Mouse (Mus musculus): Measurements from ENCODE around the gene Gnb4. TPM values are rescaled to one million over a fixed set of nuclear protein-coding genes. Genes with fewer than 3 reads are reported as not detected.

Gene Gnb4
- polyA plus RNA-seq, 1 experiment from 2014 or later = 78.8 TPM

- WGBS = 98% methylated on average over 3 of the region's 3 CpGs
- peaks cover 58% of the 10 kb centered on the region for H3K36me3 ChIP-seq
- H3K27ac ChIP-seq = no peak overlapping the region
- H3K4me1 ChIP-seq = no peaks in the 10 kb centered on the region
- H3K4me2 ChIP-seq = no peak overlapping the region
- H3K9me3 ChIP-seq = no peaks in the 10 kb centered on the region
- H3K27me3 ChIP-seq = no peaks in the 10 kb centered on the region
- ATAC-seq (ENCODE audit: insufficient number of reproducible peaks, insufficient read depth, low FRiP score, low TSS enrichment, low read depth) = no peak
- H3K9ac ChIP-seq = no peak overlapping the region
- no peak overlapping the region for H3K4me3 ChIP-seq
Observed at GRCm38 (mm10) chr3:32575151-32575550, 41.2 kb downstream of the Gnb4 start.

- no peaks in the 10 kb centered on the region for H3K4me1 ChIP-seq
- peaks cover 67% of the 10 kb centered on the region for H3K36me3 ChIP-seq
- no peaks in the 10 kb centered on the region for H3K9me3 ChIP-seq
- no peak overlapping the region for H3K27ac ChIP-seq
- H3K27me3 ChIP-seq = no peaks in the 10 kb centered on the region
- no peak overlapping the region for H3K4me3 ChIP-seq
- H3K4me2 ChIP-seq = no peak overlapping the region
- no peak for ATAC-seq (ENCODE audit: insufficient number of reproducible peaks, insufficient read depth, low FRiP score, low TSS enrichment, low read depth)
- 71% methylated on average over 9 of the region's 9 CpGs for WGBS
- H3K9ac ChIP-seq = no peak overlapping the region
Observed at GRCm38 (mm10) chr3:32573881-32574280, 42.5 kb downstream of the Gnb4 start.

- Histone ChIP-seq H3K9ac (no peak overlapping the region), H3K27ac (no peak overlapping the region), H3K4me2 (no peak overlapping the region), H3K36me3 (peaks cover 74% of the 10 kb centered on the region), H3K27me3 (no peaks in the 10 kb centered on the region), H3K4me1 (no peaks in the 10 kb centered on the region), H3K9me3 (no peaks in the 10 kb centered on the region), H3K4me3 (no peak overlapping the region)
- ATAC-seq (ENCODE audit: insufficient number of reproducible peaks, insufficient read depth, low FRiP score, low TSS enrichment, low read depth) = no peak
- 88% methylated on average over 2 of the region's 2 CpGs for WGBS
Observed at GRCm38 (mm10) chr3:32573086-32573485, 43.3 kb downstream of the Gnb4 start.

- Histone ChIP-seq H3K9me3 (no peaks in the 10 kb centered on the region), H3K27ac (no peak overlapping the region), H3K4me1 (no peaks in the 10 kb centered on the region), H3K36me3 (peaks cover 65% of the 10 kb centered on the region), H3K4me2 (no peak overlapping the region), H3K27me3 (no peaks in the 10 kb centered on the region), H3K4me3 (no peak overlapping the region), H3K9ac (no peak overlapping the region)
- 91% methylated on average over 6 of the region's 6 CpGs for WGBS
- ATAC-seq (ENCODE audit: insufficient number of reproducible peaks, insufficient read depth, low FRiP score, low TSS enrichment, low read depth) = no peak
Observed at GRCm38 (mm10) chr3:32563401-32563800, 53.0 kb downstream of the Gnb4 start.

GRCm38 (mm10) chr3:32553061-32553460, 63.3 kb downstream of the Gnb4 start:
- no peak overlapping the region for H3K4me3 ChIP-seq
- H3K4me2 ChIP-seq = no peak overlapping the region
- peaks cover 49% of the 10 kb centered on the region for H3K36me3 ChIP-seq
- no peaks in the 10 kb centered on the region for H3K4me1 ChIP-seq
- ATAC-seq (ENCODE audit: insufficient number of reproducible peaks, insufficient read depth, low FRiP score, low TSS enrichment, low read depth) = no peak
- H3K9me3 ChIP-seq = no peaks in the 10 kb centered on the region
- no peak overlapping the region for H3K27ac ChIP-seq
- H3K27me3 ChIP-seq = no peaks in the 10 kb centered on the region
- no peak overlapping the region for H3K9ac ChIP-seq
- 100% methylated on average over 1 of the region's 1 CpGs for WGBS

GRCm38 (mm10) chr3:32538091-32538490, 78.3 kb downstream of the Gnb4 start:
- Histone ChIP-seq H3K4me3 (no peak overlapping the region), H3K4me2 (no peak overlapping the region), H3K27ac (no peak overlapping the region), H3K9me3 (no peaks in the 10 kb centered on the region), H3K9ac (no peak overlapping the region), H3K27me3 (no peaks in the 10 kb centered on the region), H3K4me1 (no peaks in the 10 kb centered on the region), H3K36me3 (peaks cover 69% of the 10 kb centered on the region)
- ATAC-seq (ENCODE audit: insufficient number of reproducible peaks, insufficient read depth, low FRiP score, low TSS enrichment, low read depth) = no peak
- 89% methylated on average over 5 of the region's 5 CpGs for WGBS

GRCm38 (mm10) chr3:32537556-32537955, 78.8 kb downstream of the Gnb4 start:
- Histone ChIP-seq H3K27ac (no peak overlapping the region), H3K4me3 (no peak overlapping the region), H3K27me3 (no peaks in the 10 kb centered on the region), H3K4me2 (no peak overlapping the region), H3K9ac (no peak overlapping the region), H3K36me3 (peaks cover 69% of the 10 kb centered on the region), H3K4me1 (no peaks in the 10 kb centered on the region), H3K9me3 (no peaks in the 10 kb centered on the region)
- no peak for ATAC-seq (ENCODE audit: insufficient number of reproducible peaks, insufficient read depth, low FRiP score, low TSS enrichment, low read depth)
- WGBS = 57% methylated on average over 1 of the region's 1 CpGs

- no peak for ATAC-seq (ENCODE audit: insufficient number of reproducible peaks, insufficient read depth, low FRiP score, low TSS enrichment, low read depth)
- H3K9ac ChIP-seq = no peak overlapping the region
- H3K4me2 ChIP-seq = no peak overlapping the region
- no peaks in the 10 kb centered on the region for H3K4me1 ChIP-seq
- no peak overlapping the region for H3K27ac ChIP-seq
- H3K4me3 ChIP-seq = no peak overlapping the region
- WGBS = 59% methylated on average over 1 of the region's 1 CpGs
- H3K9me3 ChIP-seq = no peaks in the 10 kb centered on the region
- H3K36me3 ChIP-seq = peaks cover 70% of the 10 kb centered on the region
- no peaks in the 10 kb centered on the region for H3K27me3 ChIP-seq
Observed at GRCm38 (mm10) chr3:32535692-32536091, 80.7 kb downstream of the Gnb4 start.

Other genes starting within 250 kb of the Gnb4 start
- gene Pik3ca, start 218.9 kb downstream of the Gnb4 start, polyA plus RNA-seq (2015; fragmentation: Nextera tagmentation; extraction: Ambion mirVana) = 12.8 and 13.9 TPM in 2 replicates
- gene Kcnmb3, start 124.4 kb downstream of the Gnb4 start, polyA plus RNA-seq (2015; fragmentation: Nextera tagmentation; extraction: Ambion mirVana) = 0.21 TPM in 1 of 2 replicates, not detected in the other
- gene Zfp639, start 106.3 kb downstream of the Gnb4 start, polyA plus RNA-seq (2015; fragmentation: Nextera tagmentation; extraction: Ambion mirVana) = 42.4 and 46.7 TPM in 2 replicates
- 30.3 and 33.2 TPM in 2 replicates for gene Mfn1, start 87.1 kb downstream of the Gnb4 start, polyA plus RNA-seq (2015; fragmentation: Nextera tagmentation; extraction: Ambion mirVana)
- 164 and 186 TPM in 2 replicates for gene Actl6a, start 89.7 kb upstream of the Gnb4 start, polyA plus RNA-seq (2015; fragmentation: Nextera tagmentation; extraction: Ambion mirVana)
- 325 and 339 TPM in 2 replicates for gene Ndufb5, start 120.4 kb upstream of the Gnb4 start, polyA plus RNA-seq (2015; fragmentation: Nextera tagmentation; extraction: Ambion mirVana)
- gene Mrpl47, start 121.0 kb upstream of the Gnb4 start, polyA plus RNA-seq (2015; fragmentation: Nextera tagmentation; extraction: Ambion mirVana) = 33.4 and 35.8 TPM in 2 replicates
- gene Usp13, start 201.0 kb upstream of the Gnb4 start, polyA plus RNA-seq (2015; fragmentation: Nextera tagmentation; extraction: Ambion mirVana) = 5.9 and 6.6 TPM in 2 replicates

Data from embryonic facial prominence, embryonic 13.5 days (tissue).